Mouse (Mus musculus): Measurements from ENCODE around the gene Prkn. TPM values are rescaled to one million over a fixed set of nuclear protein-coding genes. Genes with fewer than 3 reads are reported as not detected.

Gene Prkn
- polyA plus RNA-seq, 1 experiment from 2014 or later, result 0.64 TPM

- Histone ChIP-seq H3K36me3 (no peaks in the 10 kb centered on the region), H3K9ac (peak overlapping the region; percentile 70; the same call in 1 of the 2 replicates), H3K27ac (peak overlapping the region; percentile 93), H3K4me1 (peaks cover 56% of the 10 kb centered on the region), H3K9me3 (replicated peaks) (no peaks in the 10 kb centered on the region), H3K4me2 (peak overlapping the region; percentile 74), H3K4me3 (peak overlapping the region; percentile 42), H3K27me3 (replicated peaks) (peaks cover 4% of the 10 kb centered on the region; the same call in 1 of the 2 replicates)
- 40% methylated on average over 6 of the region's 6 CpGs for WGBS (ENCODE audit: insufficient replicate concordance)
- ATAC-seq, result no peak
These were observed 1196.0 kb downstream of the Prkn start for GRCm38 (mm10) chr17:12036205-12036604.

DNA sequence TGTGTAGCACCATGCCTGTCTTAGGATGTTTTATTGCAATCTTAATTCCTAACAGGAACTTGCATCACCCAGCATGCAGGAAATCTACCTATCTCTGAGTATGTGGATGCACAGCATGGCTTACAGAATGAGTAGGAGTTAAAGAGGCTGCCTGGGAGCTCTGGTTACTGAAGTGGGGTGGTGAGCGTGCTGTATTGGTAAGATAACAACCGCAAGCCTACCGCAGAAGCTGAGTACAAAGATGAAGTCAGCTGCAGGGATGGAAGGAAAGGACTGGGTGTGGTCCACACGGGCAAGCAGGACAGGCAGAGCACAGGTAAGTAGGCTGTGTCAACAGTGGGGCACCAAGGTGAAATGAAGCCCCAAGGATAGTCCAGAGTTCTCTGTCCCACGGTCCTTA, 1196.9 kb downstream of the Prkn start:
- peaks cover 54% of the 10 kb centered on the region for H3K4me1 ChIP-seq
- peak overlapping the region; percentile 93 for H3K27ac ChIP-seq
- peak overlapping the region; percentile 70 for H3K9ac ChIP-seq
- peaks cover 3% of the 10 kb centered on the region; the same call in 1 of the 2 replicates for H3K27me3 ChIP-seq (replicated peaks)
- WGBS (ENCODE audit: insufficient replicate concordance), result 22% methylated on average over 5 of the region's 5 CpGs
- H3K36me3 ChIP-seq, result no peaks in the 10 kb centered on the region
- H3K4me3 ChIP-seq, result peak overlapping the region; percentile 42
- peak overlapping the region; percentile 74 for H3K4me2 ChIP-seq
- no peaks in the 10 kb centered on the region for H3K9me3 ChIP-seq (replicated peaks)
- ATAC-seq, result peak; percentile 90

DNA sequence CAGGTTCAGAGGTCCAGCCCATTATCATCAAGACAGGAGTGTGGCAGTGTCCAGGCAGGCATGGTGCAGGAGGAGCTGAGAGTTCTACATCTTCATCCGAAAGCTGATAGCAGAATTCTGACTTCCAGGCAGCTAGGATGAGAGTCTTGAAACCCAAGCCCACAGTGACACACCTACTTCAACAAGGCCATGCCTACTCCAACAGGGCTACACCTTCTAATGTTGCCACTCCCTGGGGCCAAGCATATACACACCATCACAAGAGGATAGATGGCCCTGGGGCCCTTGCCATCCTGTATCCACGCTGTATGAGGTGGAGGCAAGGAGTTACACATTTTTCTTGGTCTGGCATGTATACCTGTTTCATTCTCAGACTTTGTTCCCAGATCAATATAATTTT, 1197.4 kb downstream of the Prkn start:
- peak overlapping the region; percentile 93 for H3K27ac ChIP-seq
- H3K36me3 ChIP-seq, result no peaks in the 10 kb centered on the region
- peak; percentile 80 for ATAC-seq
- no peaks in the 10 kb centered on the region for H3K9me3 ChIP-seq (replicated peaks)
- H3K4me2 ChIP-seq, result peak overlapping the region; percentile 74
- peaks cover 59% of the 10 kb centered on the region for H3K4me1 ChIP-seq
- H3K27me3 ChIP-seq (replicated peaks), result no peaks in the 10 kb centered on the region; the same call in 1 of the 2 replicates
- H3K9ac ChIP-seq, result peak overlapping the region; percentile 70
- H3K4me3 ChIP-seq, result peak overlapping the region; percentile 42
- 58% methylated on average over 2 of the region's 2 CpGs for WGBS (ENCODE audit: insufficient replicate concordance)

DNA sequence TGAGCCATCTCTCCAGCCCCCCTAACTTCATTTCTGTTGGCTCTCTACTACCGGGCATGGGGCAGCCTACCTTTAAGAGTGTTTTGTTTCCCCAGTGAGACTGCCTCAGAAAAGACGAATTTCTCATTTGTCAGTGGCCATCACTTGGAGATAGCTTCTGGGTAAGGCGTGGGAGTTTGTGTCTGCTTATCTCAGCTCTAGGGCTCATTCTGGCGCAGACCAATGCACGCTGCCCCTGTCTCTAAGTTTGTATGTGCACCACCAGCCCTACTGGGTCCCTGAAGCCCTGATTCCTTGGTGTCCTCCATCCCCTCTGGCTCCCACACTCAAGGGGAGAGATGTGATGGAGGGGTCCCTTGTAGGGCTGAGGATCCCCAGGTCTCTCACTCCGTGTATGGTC, 1198.3 kb downstream of the Prkn start:
- Histone ChIP-seq H3K27me3 (replicated peaks) (peaks cover 2% of the 10 kb centered on the region), H3K4me1 (peaks cover 63% of the 10 kb centered on the region), H3K27ac (peak overlapping the region; percentile 93), H3K9ac (peak overlapping the region; percentile 70), H3K4me2 (peak overlapping the region; percentile 74), H3K4me3 (peak overlapping the region; percentile 42), H3K36me3 (no peaks in the 10 kb centered on the region), H3K9me3 (replicated peaks) (no peaks in the 10 kb centered on the region)
- ATAC-seq, result peak; percentile 63
- WGBS (ENCODE audit: insufficient replicate concordance), result 14% methylated on average over 6 of the region's 6 CpGs

GRCm38 (mm10) chr17:12039188-12039587, 1199.0 kb downstream of the Prkn start:
- no peaks in the 10 kb centered on the region for H3K9me3 ChIP-seq (replicated peaks)
- peak; percentile 11; the same call in 1 of the 2 replicates for ATAC-seq
- H3K4me2 ChIP-seq, result peak overlapping the region; percentile 74
- peak overlapping the region; percentile 93 for H3K27ac ChIP-seq
- WGBS (ENCODE audit: insufficient replicate concordance), result 1% methylated on average over 9 of the region's 9 CpGs
- H3K9ac ChIP-seq, result peak overlapping the region; percentile 70
- peaks cover 8% of the 10 kb centered on the region for H3K27me3 ChIP-seq (replicated peaks)
- H3K4me3 ChIP-seq, result peak overlapping the region; percentile 42
- H3K36me3 ChIP-seq, result no peaks in the 10 kb centered on the region
- H3K4me1 ChIP-seq, result peaks cover 63% of the 10 kb centered on the region

GRCm38 (mm10) chr17:12039922-12040321, 1199.7 kb downstream of the Prkn start:
- Histone ChIP-seq H3K9me3 (replicated peaks) (no peaks in the 10 kb centered on the region), H3K27ac (peak overlapping the region; percentile 93), H3K36me3 (no peaks in the 10 kb centered on the region), H3K9ac (peak overlapping the region; percentile 70), H3K4me2 (peak overlapping the region; percentile 74; the same call in 1 of the 2 replicates), H3K4me1 (peaks cover 63% of the 10 kb centered on the region), H3K27me3 (replicated peaks) (peaks cover 16% of the 10 kb centered on the region), H3K4me3 (no peak overlapping the region)
- WGBS (ENCODE audit: insufficient replicate concordance), result 18% methylated on average over 3 of the region's 3 CpGs
- ATAC-seq, result 0 out of 2 replicates have a peak, but pooled peaks have one; percentile 4

DNA sequence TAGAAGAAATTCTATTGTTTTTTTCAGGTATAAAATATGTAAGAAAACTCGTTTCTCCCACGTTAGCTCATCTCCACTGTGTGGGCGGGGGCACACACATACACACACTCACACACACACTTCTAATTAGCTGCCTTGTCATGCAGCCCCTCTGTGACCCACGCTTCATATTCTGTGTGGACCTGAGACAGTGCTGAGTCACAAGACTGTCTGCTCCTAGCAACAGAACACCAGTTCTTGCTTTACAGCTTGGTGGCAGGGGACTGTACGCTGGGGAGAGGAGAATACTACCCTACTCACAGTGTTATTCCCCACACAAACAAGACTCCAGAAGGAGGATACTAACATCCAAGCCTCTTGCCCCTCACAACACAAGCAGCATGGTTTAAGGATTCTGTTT, 1200.4 kb downstream of the Prkn start:
- Histone ChIP-seq H3K4me1 (peaks cover 63% of the 10 kb centered on the region), H3K27ac (peak overlapping the region; percentile 53), H3K9ac (0 out of 2 replicates have a peak overlapping the region, but pooled peaks have one; percentile 23), H3K36me3 (no peaks in the 10 kb centered on the region), H3K4me2 (no peak overlapping the region), H3K27me3 (replicated peaks) (peaks cover 20% of the 10 kb centered on the region), H3K9me3 (replicated peaks) (no peaks in the 10 kb centered on the region), H3K4me3 (no peak overlapping the region)
- 59% methylated on average over 5 of the region's 5 CpGs for WGBS (ENCODE audit: insufficient replicate concordance)
- ATAC-seq, result no peak

DNA sequence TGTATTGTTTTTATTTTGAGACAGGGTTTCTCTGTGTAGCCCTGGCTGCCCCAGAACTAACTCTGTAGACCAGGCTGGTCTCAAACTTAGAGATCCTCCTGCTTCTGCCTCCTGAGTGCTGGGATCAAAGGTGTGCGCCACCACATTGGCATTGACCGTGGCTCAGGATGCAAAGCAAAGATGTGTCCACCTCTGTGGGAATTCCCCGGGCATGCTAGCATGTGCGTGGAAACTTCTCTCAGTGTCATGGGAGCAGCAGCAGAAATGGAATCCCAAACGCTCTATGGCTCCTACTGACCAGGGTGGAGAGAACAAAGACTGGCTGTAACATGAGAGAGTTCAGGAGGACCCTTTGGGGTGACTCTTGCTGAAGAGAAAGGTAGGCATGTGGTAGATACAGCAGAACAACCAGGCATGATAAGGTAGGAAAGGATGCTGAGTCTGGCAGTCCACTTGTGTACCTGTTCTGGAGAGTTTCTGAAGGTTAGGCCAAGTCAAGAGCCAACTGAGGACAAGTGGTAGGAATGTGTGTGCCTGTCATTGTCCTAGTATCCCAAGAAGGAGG, 1201.0 kb downstream of the Prkn start:
- H3K9ac ChIP-seq, result no peak overlapping the region
- ATAC-seq, result no peak
- peaks cover 63% of the 10 kb centered on the region for H3K4me1 ChIP-seq
- H3K36me3 ChIP-seq, result no peaks in the 10 kb centered on the region
- H3K27me3 ChIP-seq (replicated peaks), result peaks cover 26% of the 10 kb centered on the region
- H3K4me2 ChIP-seq, result no peak overlapping the region
- H3K4me3 ChIP-seq, result no peak overlapping the region
- WGBS (ENCODE audit: insufficient replicate concordance), result 84% methylated on average over 5 of the region's 5 CpGs
- H3K27ac ChIP-seq, result no peak overlapping the region; the same call in 1 of the 2 replicates
- H3K9me3 ChIP-seq (replicated peaks), result no peaks in the 10 kb centered on the region

DNA sequence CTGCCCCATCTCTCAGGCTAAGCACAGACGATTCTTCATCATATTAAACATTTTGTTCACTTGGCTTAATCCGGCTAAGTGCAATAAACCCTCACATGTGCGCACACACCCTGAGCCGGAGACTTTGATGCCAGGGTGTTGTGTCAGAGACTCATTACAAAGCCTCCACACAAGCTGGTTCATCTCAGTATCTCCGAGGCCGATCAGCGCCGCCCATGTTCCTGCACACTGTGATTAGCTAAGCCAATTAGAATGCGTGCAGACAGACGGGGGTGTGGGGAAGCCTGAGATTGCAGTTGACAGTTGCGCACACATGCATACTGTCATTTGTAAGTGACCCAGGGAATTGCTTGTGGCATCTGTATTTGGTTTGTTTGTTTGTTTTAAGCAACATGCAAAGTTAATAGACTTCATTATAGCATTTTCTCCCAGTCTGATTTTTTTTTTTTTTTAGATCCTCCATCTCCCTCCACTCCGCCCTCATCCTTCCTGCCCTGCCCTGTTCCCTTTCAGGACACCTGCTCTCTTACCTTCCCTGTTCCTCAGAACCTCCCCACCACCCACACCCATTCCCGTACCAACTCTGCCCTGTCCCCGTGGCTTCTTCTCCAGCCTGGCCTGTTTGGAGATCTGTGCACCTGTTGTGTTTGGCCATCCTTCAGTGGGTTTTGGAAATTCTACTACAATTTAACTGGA, 1202.5 kb downstream of the Prkn start:
- Histone ChIP-seq H3K4me2 (no peak overlapping the region), H3K27me3 (replicated peaks) (peaks cover 30% of the 10 kb centered on the region), H3K4me3 (no peak overlapping the region), H3K27ac (no peak overlapping the region), H3K4me1 (peaks cover 49% of the 10 kb centered on the region), H3K9me3 (replicated peaks) (no peaks in the 10 kb centered on the region), H3K9ac (no peak overlapping the region), H3K36me3 (no peaks in the 10 kb centered on the region)
- 0 out of 2 replicates have a peak, but pooled peaks have one; percentile 16 for ATAC-seq
- WGBS (ENCODE audit: insufficient replicate concordance), result 53% methylated on average over 14 of the region's 14 CpGs

DNA sequence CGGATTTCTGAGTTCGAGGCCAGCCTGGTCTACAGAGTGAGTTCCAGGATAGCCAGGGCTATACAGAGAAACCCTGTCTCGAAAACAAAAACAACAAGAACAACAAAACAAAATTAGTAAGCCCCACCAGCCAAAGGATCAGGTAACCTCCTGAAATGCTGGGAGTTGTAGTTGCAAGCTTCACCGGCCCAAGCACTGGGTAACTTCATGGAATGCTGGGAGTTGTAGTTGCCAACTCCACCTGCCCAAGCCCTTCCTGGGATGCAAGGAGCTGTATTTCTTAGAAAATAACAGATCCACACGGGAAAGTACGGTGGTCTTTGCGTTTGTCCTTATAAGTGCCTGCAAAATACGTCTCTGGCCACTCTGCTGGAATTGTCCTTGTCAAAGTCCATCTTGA, 1204.0 kb downstream of the Prkn start:
- 52% methylated on average over 8 of the region's 8 CpGs for WGBS (ENCODE audit: insufficient replicate concordance)

DNA sequence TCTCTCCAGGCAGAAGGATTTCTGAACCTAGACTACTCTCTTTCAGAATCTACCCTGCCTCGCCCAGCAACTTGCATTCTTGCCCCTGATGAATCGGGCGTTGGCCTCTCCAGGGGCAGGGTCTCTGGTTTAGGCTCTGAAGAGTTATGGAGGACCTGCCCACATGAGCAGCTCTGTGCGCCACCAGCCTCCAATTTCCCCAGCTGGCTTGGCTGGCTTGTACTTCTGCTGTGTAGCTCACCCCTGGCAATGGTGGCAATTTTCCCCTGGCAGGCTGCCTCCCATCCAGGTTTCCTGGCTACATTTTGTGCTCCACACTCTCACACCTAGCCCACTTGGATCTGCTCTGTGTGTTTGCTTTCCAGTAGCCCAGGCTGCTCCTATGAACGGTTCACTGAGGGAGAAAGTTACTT, 1205.7 kb downstream of the Prkn start:
- no peak overlapping the region for H3K4me2 ChIP-seq
- H3K9me3 ChIP-seq (replicated peaks), result no peaks in the 10 kb centered on the region
- peaks cover 29% of the 10 kb centered on the region for H3K4me1 ChIP-seq
- H3K27ac ChIP-seq, result no peak overlapping the region
- 56% methylated on average over 5 of the region's 5 CpGs for WGBS (ENCODE audit: insufficient replicate concordance)
- ATAC-seq, result no peak
- H3K9ac ChIP-seq, result no peak overlapping the region
- peaks cover 30% of the 10 kb centered on the region for H3K27me3 ChIP-seq (replicated peaks)
- no peak overlapping the region for H3K4me3 ChIP-seq
- no peaks in the 10 kb centered on the region for H3K36me3 ChIP-seq

More for the DNA sequence above, 1204.0 kb downstream of the Prkn start:
- H3K9ac ChIP-seq, result no peak overlapping the region
- H3K4me2 ChIP-seq, result no peak overlapping the region
- no peak overlapping the region for H3K27ac ChIP-seq
- H3K4me3 ChIP-seq, result no peak overlapping the region
- peaks cover 37% of the 10 kb centered on the region for H3K4me1 ChIP-seq
- no peaks in the 10 kb centered on the region for H3K36me3 ChIP-seq
- H3K27me3 ChIP-seq (replicated peaks), result peaks cover 30% of the 10 kb centered on the region
- no peaks in the 10 kb centered on the region for H3K9me3 ChIP-seq (replicated peaks)
- no peak for ATAC-seq

- Histone ChIP-seq H3K9ac (no peak overlapping the region), H3K4me1 (peaks cover 21% of the 10 kb centered on the region), H3K27me3 (replicated peaks) (peaks cover 30% of the 10 kb centered on the region), H3K4me2 (no peak overlapping the region), H3K4me3 (no peak overlapping the region), H3K27ac (no peak overlapping the region), H3K36me3 (no peaks in the 10 kb centered on the region), H3K9me3 (replicated peaks) (no peaks in the 10 kb centered on the region)
- ATAC-seq, result no peak
- WGBS (ENCODE audit: insufficient replicate concordance), result 78% methylated on average over 7 of the region's 7 CpGs
These were observed 1206.8 kb downstream of the Prkn start for GRCm38 (mm10) chr17:12047032-12047431.

Measured in liver, embryonic 12.5 days (tissue).